Mouse (Mus musculus): ENCODE measurements around the gene Fasn. TPM values are rescaled to one million over a fixed set of nuclear protein-coding genes. Genes with fewer than 3 reads are reported as not detected.
A peak's percentile ranks its signal among the peaks of the same experiment; 100 is the strongest.

Fasn gene
- polyA plus RNA-seq, 1 experiment from 2014 or later, result 56.1 TPM

GRCm38 (mm10) chr11:120852083-120852935 is 28.0 kb upstream of the Fasn start:
- no peak for DNase-seq (ENCODE audit: low spot score)
- Histone ChIP-seq H3K27ac (replicated peaks; ENCODE audit: low read depth, low read length) (no peak overlapping the region), H3K27me3 (ENCODE audit: control insufficient read depth, insufficient read depth, low read length) (no peaks in the 10 kb centered on the region), H3K9me3 (replicated peaks; ENCODE audit: control insufficient read depth, low read length) (no peaks in the 10 kb centered on the region), H3K4me3 (ENCODE audit: low read depth, low read length) (no peak overlapping the region), H3K36me3 (replicated peaks; ENCODE audit: control insufficient read depth, insufficient read depth, low read depth, low read length) (no peaks in the 10 kb centered on the region), H3K4me2 (ENCODE audit: low read depth, low read length) (no peak overlapping the region), H3K4me1 (ENCODE audit: control insufficient read depth, insufficient read depth, low read length) (no peaks in the 10 kb centered on the region), H3K9ac (replicated peaks; ENCODE audit: low read length) (no peak overlapping the region)
- no peak for ATAC-seq (replicated peaks; ENCODE audit: insufficient number of reproducible peaks, low FRiP score, low TSS enrichment, low read depth)
- WGBS, result 67% methylated on average over 11 of the region's 11 CpGs

- Histone ChIP-seq H3K4me2 (ENCODE audit: low read depth, low read length) (no peak overlapping the region), H3K4me3 (ENCODE audit: low read depth, low read length) (no peak overlapping the region), H3K27me3 (ENCODE audit: control insufficient read depth, insufficient read depth, low read length) (no peaks in the 10 kb centered on the region), H3K9me3 (replicated peaks; ENCODE audit: control insufficient read depth, low read length) (no peaks in the 10 kb centered on the region), H3K36me3 (replicated peaks; ENCODE audit: control insufficient read depth, insufficient read depth, low read depth, low read length) (no peaks in the 10 kb centered on the region), H3K9ac (replicated peaks; ENCODE audit: low read length) (no peak overlapping the region), H3K27ac (replicated peaks; ENCODE audit: low read depth, low read length) (no peak overlapping the region), H3K4me1 (ENCODE audit: control insufficient read depth, insufficient read depth, low read length) (no peaks in the 10 kb centered on the region)
- no peak for DNase-seq (ENCODE audit: low spot score)
- 72% methylated on average over 2 of the region's 2 CpGs for WGBS
- ATAC-seq (replicated peaks; ENCODE audit: insufficient number of reproducible peaks, low FRiP score, low TSS enrichment, low read depth), result no peak
Observed at GRCm38 (mm10) chr11:120851582-120851981, 27.2 kb upstream of the Fasn start.

GRCm38 (mm10) chr11:120851132-120851531 is 26.8 kb upstream of the Fasn start:
- Histone ChIP-seq H3K27ac (replicated peaks; ENCODE audit: low read depth, low read length) (no peak overlapping the region), H3K9ac (replicated peaks; ENCODE audit: low read length) (no peak overlapping the region), H3K27me3 (ENCODE audit: control insufficient read depth, insufficient read depth, low read length) (no peaks in the 10 kb centered on the region), H3K4me1 (ENCODE audit: control insufficient read depth, insufficient read depth, low read length) (no peaks in the 10 kb centered on the region), H3K4me2 (ENCODE audit: low read depth, low read length) (no peak overlapping the region), H3K9me3 (replicated peaks; ENCODE audit: control insufficient read depth, low read length) (no peaks in the 10 kb centered on the region), H3K4me3 (ENCODE audit: low read depth, low read length) (no peak overlapping the region), H3K36me3 (replicated peaks; ENCODE audit: control insufficient read depth, insufficient read depth, low read depth, low read length) (no peaks in the 10 kb centered on the region)
- no peak for DNase-seq (ENCODE audit: low spot score)
- WGBS, result 67% methylated on average over 1 of the region's 1 CpGs
- ATAC-seq (replicated peaks; ENCODE audit: insufficient number of reproducible peaks, low FRiP score, low TSS enrichment, low read depth), result no peak

- DNase-seq (ENCODE audit: low spot score) (no peak), ATAC-seq (replicated peaks; ENCODE audit: insufficient number of reproducible peaks, low FRiP score, low TSS enrichment, low read depth) (no peak)
- Histone ChIP-seq H3K27me3 (ENCODE audit: control insufficient read depth, insufficient read depth, low read length) (no peaks in the 10 kb centered on the region), H3K4me1 (ENCODE audit: control insufficient read depth, insufficient read depth, low read length) (no peaks in the 10 kb centered on the region), H3K9me3 (replicated peaks; ENCODE audit: control insufficient read depth, low read length) (no peaks in the 10 kb centered on the region), H3K4me3 (ENCODE audit: low read depth, low read length) (no peak overlapping the region), H3K9ac (replicated peaks; ENCODE audit: low read length) (no peak overlapping the region), H3K4me2 (ENCODE audit: low read depth, low read length) (no peak overlapping the region), H3K36me3 (replicated peaks; ENCODE audit: control insufficient read depth, insufficient read depth, low read depth, low read length) (no peaks in the 10 kb centered on the region), H3K27ac (replicated peaks; ENCODE audit: low read depth, low read length) (no peak overlapping the region)
- WGBS, result 56% methylated on average over 2 of the region's 2 CpGs
Observed at GRCm38 (mm10) chr11:120850331-120851030, 26.1 kb upstream of the Fasn start.

- H3K27ac ChIP-seq (replicated peaks; ENCODE audit: low read depth, low read length), result no peak overlapping the region
- DNase-seq (ENCODE audit: low spot score) (no peak), ATAC-seq (replicated peaks; ENCODE audit: insufficient number of reproducible peaks, low FRiP score, low TSS enrichment, low read depth) (no peak)
- H3K4me3 ChIP-seq (ENCODE audit: low read depth, low read length), result no peak overlapping the region
- no peaks in the 10 kb centered on the region for H3K27me3 ChIP-seq (ENCODE audit: control insufficient read depth, insufficient read depth, low read length)
- no peaks in the 10 kb centered on the region for H3K4me1 ChIP-seq (ENCODE audit: control insufficient read depth, insufficient read depth, low read length)
- no peak overlapping the region for H3K9ac ChIP-seq (replicated peaks; ENCODE audit: low read length)
- no peak overlapping the region for H3K4me2 ChIP-seq (ENCODE audit: low read depth, low read length)
- no peaks in the 10 kb centered on the region for H3K9me3 ChIP-seq (replicated peaks; ENCODE audit: control insufficient read depth, low read length)
- WGBS, result 91% methylated on average over 9 of the region's 9 CpGs
- H3K36me3 ChIP-seq (replicated peaks; ENCODE audit: control insufficient read depth, insufficient read depth, low read depth, low read length), result no peaks in the 10 kb centered on the region
Observed at GRCm38 (mm10) chr11:120846725-120847475, 22.6 kb upstream of the Fasn start.

GRCm38 (mm10) chr11:120844329-120844728 is 20.0 kb upstream of the Fasn start:
- Histone ChIP-seq H3K27me3 (ENCODE audit: control insufficient read depth, insufficient read depth, low read length) (no peaks in the 10 kb centered on the region), H3K27ac (replicated peaks; ENCODE audit: low read depth, low read length) (no peak overlapping the region), H3K4me1 (ENCODE audit: control insufficient read depth, insufficient read depth, low read length) (no peaks in the 10 kb centered on the region), H3K9ac (replicated peaks; ENCODE audit: low read length) (no peak overlapping the region), H3K4me3 (ENCODE audit: low read depth, low read length) (no peak overlapping the region), H3K4me2 (ENCODE audit: low read depth, low read length) (no peak overlapping the region), H3K9me3 (replicated peaks; ENCODE audit: control insufficient read depth, low read length) (no peaks in the 10 kb centered on the region), H3K36me3 (replicated peaks; ENCODE audit: control insufficient read depth, insufficient read depth, low read depth, low read length) (no peaks in the 10 kb centered on the region)
- ATAC-seq (replicated peaks; ENCODE audit: insufficient number of reproducible peaks, low FRiP score, low TSS enrichment, low read depth) (no peak), DNase-seq (ENCODE audit: low spot score) (no peak)
- WGBS, result 92% methylated on average over 4 of the region's 4 CpGs

GRCm38 (mm10) chr11:120833555-120834280 is 9.4 kb upstream of the Fasn start:
- WGBS, result 68% methylated on average over 8 of the region's 8 CpGs
- no peak for ATAC-seq (replicated peaks; ENCODE audit: insufficient number of reproducible peaks, low FRiP score, low TSS enrichment, low read depth)
- no peaks in the 10 kb centered on the region for H3K27me3 ChIP-seq (ENCODE audit: control insufficient read depth, insufficient read depth, low read length)
- 0 out of 2 replicates have a peak overlapping the region, but pooled peaks have one; percentile 28 for H3K27ac ChIP-seq (replicated peaks; ENCODE audit: low read depth, low read length)
- no peaks in the 10 kb centered on the region for H3K36me3 ChIP-seq (replicated peaks; ENCODE audit: control insufficient read depth, insufficient read depth, low read depth, low read length)
- no peak overlapping the region for H3K4me2 ChIP-seq (ENCODE audit: low read depth, low read length)
- H3K4me1 ChIP-seq (ENCODE audit: control insufficient read depth, insufficient read depth, low read length), result no peaks in the 10 kb centered on the region
- no peaks in the 10 kb centered on the region for H3K9me3 ChIP-seq (replicated peaks; ENCODE audit: control insufficient read depth, low read length)
- peak; percentile 2 for DNase-seq (ENCODE audit: low spot score)
- H3K9ac ChIP-seq (replicated peaks; ENCODE audit: low read length), result 0 out of 2 replicates have a peak overlapping the region, but pooled peaks have one; percentile 18
- H3K4me3 ChIP-seq (ENCODE audit: low read depth, low read length), result no peak overlapping the region

Measured in embryonic facial prominence, embryonic 11.5 days (tissue).